In genomic region chr4:120360011-120360521, GRCm38 (mm10) we compare ENCODE assay signal across 13 mouse cellular contexts. TPM values are rescaled to one million over a fixed set of nuclear protein-coding genes. Genes with fewer than 3 reads are reported as not detected.
DNase-seq lines count a peak whose midpoint lies in the region; ATAC-seq and TF ChIP-seq lines count a peak whose summit lies in the region.
"Had no signal": no experiment of that assay in that cellular context is flagged by ENCODE, and none has a peak within 500 bp of the region (broad histone marks: within the 10 kb centered on the region; RNA-seq: fewer than 3 reads in every experiment).

No protein-coding gene starts in this region.

- ATAC-seq in hindbrain, postnatal 0 days = peak; percentile 65
- peak; percentile 33; the same call in 1 of the 2 replicates for ATAC-seq in midbrain, embryonic 11.5 days (ENCODE audit: low FRiP score)
- 0 out of 2 replicates have a peak, but pooled peaks have one; percentile 2 for ATAC-seq in stomach, postnatal 0 days (ENCODE audit: low FRiP score, low TSS enrichment)

- no peak overlapping the region for H3K9ac ChIP-seq in hindbrain, postnatal 0 days (replicated peaks; ENCODE audit: low read length)
- H3K9ac ChIP-seq in midbrain, embryonic 11.5 days (ENCODE audit: low read length) = no peak overlapping the region
- no peak overlapping the region for H3K9ac ChIP-seq in stomach, postnatal 0 days (ENCODE audit: low read length)
- H3K9ac ChIP-seq: limb, embryonic 15.5 days had no signal

- 2% methylated on average over 8 of the region's 8 CpGs for WGBS in heart, embryonic 10.5 days
- 8% methylated on average over 8 of the region's 8 CpGs for WGBS in hindbrain, postnatal 0 days
- 6% methylated on average over 8 of the region's 8 CpGs for WGBS in midbrain, embryonic 11.5 days
- WGBS in stomach, postnatal 0 days = 11% methylated on average over 8 of the region's 8 CpGs

- intact Hi-C loops in heart, postnatal 25 days (cut with DNase I) = no loop called here
- intact Hi-C loops in left cerebral cortex, postnatal 36 days (cut with DNase I) = no loop called here

- H3K27ac ChIP-seq in heart, embryonic 10.5 days = no peak overlapping the region
- peak overlapping the region; percentile 32; the same call in 1 of the 2 replicates for H3K27ac ChIP-seq in hindbrain, postnatal 0 days
- no peak overlapping the region for H3K27ac ChIP-seq in midbrain, embryonic 11.5 days (ENCODE audit: low read depth, low read length)
- no peak overlapping the region for H3K27ac ChIP-seq in stomach, postnatal 0 days (replicated peaks)
- H3K27ac ChIP-seq: layer of hippocampus, adult 2 months; limb, embryonic 15.5 days had no signal

- peaks cover 62% of the 10 kb centered on the region for H3K27me3 ChIP-seq in heart, embryonic 10.5 days (ENCODE audit: insufficient read depth, poor library complexity, severe bottlenecking)
- no peaks in the 10 kb centered on the region for H3K27me3 ChIP-seq in hindbrain, postnatal 0 days (ENCODE audit: insufficient read depth, low read length)
- no peaks in the 10 kb centered on the region for H3K27me3 ChIP-seq in midbrain, embryonic 11.5 days (ENCODE audit: control insufficient read depth, insufficient read depth, low read length)
- H3K27me3 ChIP-seq in stomach, postnatal 0 days (ENCODE audit: control insufficient read depth, insufficient read depth, low read length) = no peaks in the 10 kb centered on the region

- TF ChIP-seq CTCF in hindbrain, postnatal 0 days (IDR thresholded peaks at IDR 0.05; ENCODE audit: low read depth) = no peak
- TF ChIP-seq CTCF in stomach, postnatal 0 days (IDR thresholded peaks at IDR 0.05; ENCODE audit: low read depth) = no peak

- peaks cover 5% of the 10 kb centered on the region for H3K4me1 ChIP-seq in heart, embryonic 10.5 days
- H3K4me1 ChIP-seq in hindbrain, postnatal 0 days (ENCODE audit: insufficient read depth, low read length) = 0 out of 2 replicates have a peak, but pooled peaks cover 7% of the 10 kb centered on the region
- peaks cover 11% of the 10 kb centered on the region for H3K4me1 ChIP-seq in midbrain, embryonic 11.5 days (ENCODE audit: control insufficient read depth, insufficient read depth, low read length)
- no peaks in the 10 kb centered on the region for H3K4me1 ChIP-seq in stomach, postnatal 0 days (replicated peaks; ENCODE audit: control insufficient read depth, insufficient read depth)
- H3K4me1 ChIP-seq: limb, embryonic 15.5 days had no signal

- no peak overlapping the region for H3K4me3 ChIP-seq in heart, embryonic 10.5 days
- no peak overlapping the region for H3K4me3 ChIP-seq in hindbrain, postnatal 0 days (ENCODE audit: low read length)
- H3K4me3 ChIP-seq in midbrain, embryonic 11.5 days (ENCODE audit: low read depth, low read length) = no peak overlapping the region
- no peak overlapping the region for H3K4me3 ChIP-seq in stomach, postnatal 0 days (ENCODE audit: low read depth, low read length)
- H3K4me3 ChIP-seq: layer of hippocampus, adult 2 months; limb, embryonic 15.5 days had no signal

- no peak overlapping the region for H3K4me2 ChIP-seq in hindbrain, postnatal 0 days (ENCODE audit: low read depth, low read length)
- H3K4me2 ChIP-seq in midbrain, embryonic 11.5 days = no peak overlapping the region
- H3K4me2 ChIP-seq in stomach, postnatal 0 days (replicated peaks; ENCODE audit: low read depth) = no peak overlapping the region
- H3K4me2 ChIP-seq: limb, embryonic 15.5 days had no signal

- DNase-seq in heart, embryonic 10.5 days (ENCODE audit: low spot score) = peak; percentile 74
- DNase-seq in heart, postnatal 25 days (ENCODE audit: low spot score) = no peak
- DNase-seq in hindbrain, postnatal 0 days (ENCODE audit: low spot score) = peak; percentile 21
- peak; percentile 82 for DNase-seq in midbrain, embryonic 11.5 days (ENCODE audit: low spot score, missing footprints)
- no peak for DNase-seq in stomach, postnatal 0 days (ENCODE audit: low spot score)
- no peak for DNase-seq in lung, postnatal 10 days
- no peak for DNase-seq in left cerebral cortex, postnatal 36 days (ENCODE audit: low spot score in 2 of 2)
- DNase-seq in right cerebral cortex, adult 18-20 months = no peak
- DNase-seq: adrenal gland, adult 2 months; lung, postnatal 36 days; thymus, postnatal 36 days had no signal

- no peaks in the 10 kb centered on the region for H3K9me3 ChIP-seq in heart, embryonic 10.5 days
- H3K9me3 ChIP-seq in hindbrain, postnatal 0 days (ENCODE audit: low read length) = no peaks in the 10 kb centered on the region
- no peaks in the 10 kb centered on the region for H3K9me3 ChIP-seq in midbrain, embryonic 11.5 days (ENCODE audit: control insufficient read depth, low read length)
- H3K9me3 ChIP-seq in stomach, postnatal 0 days (ENCODE audit: control insufficient read depth, low read length) = no peaks in the 10 kb centered on the region
- H3K9me3 ChIP-seq: limb, embryonic 15.5 days had no signal

- no peaks in the 10 kb centered on the region for H3K36me3 ChIP-seq in heart, embryonic 10.5 days
- no peaks in the 10 kb centered on the region for H3K36me3 ChIP-seq in hindbrain, postnatal 0 days (ENCODE audit: insufficient read depth, low read length)
- no peaks in the 10 kb centered on the region for H3K36me3 ChIP-seq in midbrain, embryonic 11.5 days (ENCODE audit: control insufficient read depth, insufficient read depth, low read length)
- no peaks in the 10 kb centered on the region for H3K36me3 ChIP-seq in stomach, postnatal 0 days (ENCODE audit: control insufficient read depth, insufficient read depth, low read length)
- H3K36me3 ChIP-seq: limb, embryonic 15.5 days had no signal

- no peak for TF ChIP-seq EP300 in stomach, postnatal 0 days (optimal IDR thresholded peaks at IDR 0.05)

RNA-seq across cellular contexts. Expression of gene Scmh1, which starts 45.0 kb away (rescaled TPM):
- polyA plus RNA-seq in heart, embryonic 10.5 days (2016; fragmentation: Nextera tagmentation; extraction: Ambion mirVana) = 58.3 and 86.8 TPM in 2 replicates
- 10 to 100 TPM; 59.3 to 64.7 TPM for total RNA-seq in heart, postnatal 25 days (2021)
- 36.2 and 65.0 TPM in 2 replicates for total RNA-seq in hindbrain, postnatal 0 days (2014; rRNA removed)
- polyA plus RNA-seq in hindbrain, postnatal 0 days (2015; fragmentation: Nextera tagmentation; extraction: Ambion mirVana) = 51.4 and 52.5 TPM in 2 replicates
- polyA plus RNA-seq in midbrain, embryonic 11.5 days (2014; fragmentation: Nextera tagmentation; extraction: Ambion mirVana) = 41.1 and 44.8 TPM in 2 replicates
- 35.6 and 38.7 TPM in 2 replicates for polyA plus RNA-seq in stomach, postnatal 0 days (2015; fragmentation: Nextera tagmentation; extraction: Ambion mirVana)
- 10 to 100 TPM; 83.6 to 96.1 TPM for total RNA-seq in left cerebral cortex, postnatal 36 days (2021)

Comparison
In these comparisons a context has a peak if more than half of its experiments do, and no peak if none do; other contexts are left out.
1. DNase-seq: peak in heart, embryonic 10.5 days (single experiment), hindbrain, postnatal 0 days (single experiment) and midbrain, embryonic 11.5 days (single experiment); none in heart, postnatal 25 days (single experiment), stomach, postnatal 0 days (single experiment), lung, postnatal 10 days (single experiment), left cerebral cortex, postnatal 36 days (0 of 2) and right cerebral cortex, adult 18-20 months (single experiment).
2. ATAC-seq: peak in every context shown above with its lines; median percentile 65 in hindbrain, postnatal 0 days; 33 in midbrain, embryonic 11.5 days; 2 in stomach, postnatal 0 days.